Mouse (Mus musculus) forebrain, embryonic 10.5 days (tissue): ENCODE results near the gene Phyhipl. TPM values are rescaled to one million over a fixed set of nuclear protein-coding genes. Genes with fewer than 3 reads are reported as not detected.
A peak's percentile ranks its signal among the peaks of the same experiment; 100 is the strongest.

ENCODE experiments used
- DNase-seq: peaks from one replicate; pipeline ENCODE4 v3.0.0-alpha.2; 2017; ENCODE audit warnings: low spot score; ENCODE audit errors: extremely low spot score
- H3K27ac ChIP-seq: fragments of 300-500 bp; sonication (generic); 2 replicates; pipeline ENCODE4 v1.5.1; 2016; ENCODE audit warnings: mild to moderate bottlenecking
- H3K27me3 ChIP-seq: fragments of 300-500 bp; sonication (generic); 2 replicates; pipeline ENCODE4 v1.6.1; 2016; ENCODE audit warnings: mild to moderate bottlenecking; ENCODE audit not compliant: poor library complexity, severe bottlenecking
- H3K36me3 ChIP-seq: fragments of 300-500 bp; sonication (generic); replicated peaks from 2 replicates; pipeline ENCODE4 v1.6.1; 2016; ENCODE audit warnings: mild to moderate bottlenecking, moderate library complexity
- H3K4me1 ChIP-seq: fragments of 300-500 bp; sonication (generic); 2 replicates; pipeline ENCODE4 v1.6.1; 2016
- H3K4me3 ChIP-seq: fragments of 300-500 bp; sonication (generic); 2 replicates; pipeline ENCODE4 v1.5.1; 2016; ENCODE audit warnings: mild to moderate bottlenecking, moderate library complexity
- H3K9me3 ChIP-seq: fragments of 300-500 bp; sonication (generic); 2 replicates; pipeline ENCODE4 v1.6.1; 2016; ENCODE audit warnings: mild to moderate bottlenecking, moderate library complexity
- WGBS: fragments of 180-500 bp; shearing (Covaris S2); methylation state at CpG from one replicate; pipeline ENCODE4 v1.1.7; 2016; 5-methylcytosine and 5-hydroxymethylcytosine counted together
- polyA plus RNA-seq: library from polyadenylated mRNA; unstranded; fragments of >200 nt; fragmentation: Nextera tagmentation; extraction: Ambion mirVana; gene quantifications from 2 replicates; pipeline ENCODE4 v1.2.1, GENCODE M21; 2016

Gene Phyhipl
- polyA plus RNA-seq, 1 experiment from 2014 or later, result 19.4 TPM

GRCm38 (mm10) chr10:70611633-70612032 is 44.1 kb downstream of the Phyhipl start:
- Histone ChIP-seq H3K27ac (no peak overlapping the region), H3K27me3 (no peaks in the 10 kb centered on the region), H3K4me1 (no peaks in the 10 kb centered on the region), H3K9me3 (no peaks in the 10 kb centered on the region), H3K36me3 (no peaks in the 10 kb centered on the region), H3K4me3 (no peak overlapping the region)
- WGBS, result 87% methylated on average over 1 of the region's 1 CpGs
- DNase-seq, result no peak

GRCm38 (mm10) chr10:70599925-70600305 is 55.9 kb downstream of the Phyhipl start:
- H3K4me1 ChIP-seq, result peaks cover 24% of the 10 kb centered on the region
- H3K4me3 ChIP-seq, result peak overlapping the region; percentile 65
- H3K27me3 ChIP-seq, result peaks cover 50% of the 10 kb centered on the region
- peak overlapping the region; percentile 85 for H3K27ac ChIP-seq
- no peaks in the 10 kb centered on the region for H3K36me3 ChIP-seq
- DNase-seq, result no peak
- no peaks in the 10 kb centered on the region; the same call in 1 of the 2 replicates for H3K9me3 ChIP-seq
- under 1% methylated on average over 28 of the region's 28 CpGs for WGBS

- peak; percentile 82 for DNase-seq
- Histone ChIP-seq H3K27ac (peak overlapping the region; percentile 85), H3K4me1 (peaks cover 26% of the 10 kb centered on the region), H3K9me3 (no peaks in the 10 kb centered on the region; the same call in 1 of the 2 replicates), H3K36me3 (no peaks in the 10 kb centered on the region), H3K4me3 (peak overlapping the region; percentile 65), H3K27me3 (peaks cover 50% of the 10 kb centered on the region)
- WGBS, result under 1% methylated on average over 122 of the region's 124 CpGs
Measured at GRCm38 (mm10) chr10:70599126-70599924, 56.4 kb downstream of the Phyhipl start.

GRCm38 (mm10) chr10:70598516-70599125 is 57.1 kb downstream of the Phyhipl start:
- H3K36me3 ChIP-seq, result no peaks in the 10 kb centered on the region
- H3K27ac ChIP-seq, result peak overlapping the region; percentile 85
- peak overlapping the region; percentile 65 for H3K4me3 ChIP-seq
- WGBS, result under 1% methylated on average over 48 of the region's 48 CpGs
- peak; percentile 54 for DNase-seq
- no peaks in the 10 kb centered on the region; the same call in 1 of the 2 replicates for H3K9me3 ChIP-seq
- peaks cover 28% of the 10 kb centered on the region for H3K4me1 ChIP-seq
- peaks cover 50% of the 10 kb centered on the region for H3K27me3 ChIP-seq

- DNase-seq, result no peak
- Histone ChIP-seq H3K4me1 (peaks cover 28% of the 10 kb centered on the region), H3K9me3 (no peaks in the 10 kb centered on the region), H3K36me3 (no peaks in the 10 kb centered on the region), H3K27me3 (peaks cover 50% of the 10 kb centered on the region), H3K27ac (peak overlapping the region; percentile 85; the same call in 1 of the 2 replicates), H3K4me3 (peak overlapping the region; percentile 65)
- WGBS, result 17% methylated on average over 10 of the region's 10 CpGs
Measured at GRCm38 (mm10) chr10:70598081-70598515, 57.7 kb downstream of the Phyhipl start.

- Histone ChIP-seq H3K4me1 (peaks cover 17% of the 10 kb centered on the region), H3K4me3 (no peak overlapping the region), H3K27ac (no peak overlapping the region), H3K36me3 (no peaks in the 10 kb centered on the region), H3K27me3 (peaks cover 16% of the 10 kb centered on the region), H3K9me3 (no peaks in the 10 kb centered on the region)
- 55% methylated on average over 1 of the region's 1 CpGs for WGBS
- no peak for DNase-seq
Measured at GRCm38 (mm10) chr10:70594007-70594406, 61.8 kb downstream of the Phyhipl start.

- Histone ChIP-seq H3K36me3 (no peaks in the 10 kb centered on the region), H3K9me3 (no peaks in the 10 kb centered on the region), H3K4me3 (no peak overlapping the region), H3K4me1 (peaks cover 6% of the 10 kb centered on the region; the same call in 1 of the 2 replicates), H3K27ac (no peak overlapping the region), H3K27me3 (no peaks in the 10 kb centered on the region)
- WGBS, result 87% methylated on average over 3 of the region's 3 CpGs
- no peak for DNase-seq
Measured at GRCm38 (mm10) chr10:70586876-70587405, 68.8 kb downstream of the Phyhipl start.

- no peak overlapping the region for H3K4me3 ChIP-seq
- peaks cover 6% of the 10 kb centered on the region; the same call in 1 of the 2 replicates for H3K4me1 ChIP-seq
- no peak for DNase-seq
- H3K9me3 ChIP-seq, result no peaks in the 10 kb centered on the region
- H3K36me3 ChIP-seq, result no peaks in the 10 kb centered on the region
- no peaks in the 10 kb centered on the region for H3K27me3 ChIP-seq
- no peak overlapping the region for H3K27ac ChIP-seq
- WGBS, result 94% methylated on average over 1 of the region's 1 CpGs
Measured at GRCm38 (mm10) chr10:70584171-70584570, 71.6 kb downstream of the Phyhipl start.

- Histone ChIP-seq H3K4me3 (no peak overlapping the region), H3K27ac (no peak overlapping the region), H3K9me3 (no peaks in the 10 kb centered on the region), H3K27me3 (no peaks in the 10 kb centered on the region), H3K36me3 (no peaks in the 10 kb centered on the region), H3K4me1 (no peaks in the 10 kb centered on the region)
- WGBS, result 82% methylated on average over 7 of the region's 7 CpGs
- DNase-seq, result no peak
Measured at GRCm38 (mm10) chr10:70581556-70582211, 74.1 kb downstream of the Phyhipl start.

GRCm38 (mm10) chr10:70563636-70564035 is 92.1 kb downstream of the Phyhipl start:
- no peaks in the 10 kb centered on the region for H3K9me3 ChIP-seq
- H3K4me1 ChIP-seq, result no peaks in the 10 kb centered on the region
- no peak overlapping the region for H3K27ac ChIP-seq
- H3K4me3 ChIP-seq, result no peak overlapping the region
- peaks cover 11% of the 10 kb centered on the region; the same call in 1 of the 2 replicates for H3K36me3 ChIP-seq
- H3K27me3 ChIP-seq, result no peaks in the 10 kb centered on the region
- WGBS, result 34% methylated on average over 3 of the region's 3 CpGs
- peak; percentile 62 for DNase-seq

GRCm38 (mm10) chr10:70552531-70552930 is 103.2 kb downstream of the Phyhipl start:
- Histone ChIP-seq H3K9me3 (no peaks in the 10 kb centered on the region), H3K4me3 (no peak overlapping the region), H3K4me1 (no peaks in the 10 kb centered on the region), H3K27me3 (no peaks in the 10 kb centered on the region), H3K27ac (no peak overlapping the region), H3K36me3 (peaks cover 56% of the 10 kb centered on the region)
- DNase-seq, result no peak
- 88% methylated on average over 3 of the region's 3 CpGs for WGBS

GRCm38 (mm10) chr10:70542857-70543256 is 112.9 kb downstream of the Phyhipl start:
- H3K27ac ChIP-seq, result no peak overlapping the region
- DNase-seq, result no peak
- H3K4me1 ChIP-seq, result no peaks in the 10 kb centered on the region
- H3K27me3 ChIP-seq, result no peaks in the 10 kb centered on the region
- WGBS, result 83% methylated on average over 6 of the region's 6 CpGs
- H3K36me3 ChIP-seq, result peaks cover 22% of the 10 kb centered on the region
- no peaks in the 10 kb centered on the region for H3K9me3 ChIP-seq
- no peak overlapping the region for H3K4me3 ChIP-seq
